In genomic region chr10:60380229-60380628, GRCm38 (mm10) we compare ENCODE assay signal across 15 mouse cellular contexts. TPM values are rescaled to one million over a fixed set of nuclear protein-coding genes. Genes with fewer than 3 reads are reported as not detected.
A peak's percentile ranks its signal among the peaks of the same experiment; 100 is the strongest.
DNase-seq lines count a peak whose midpoint lies in the region; ATAC-seq and TF ChIP-seq lines count a peak whose summit lies in the region.
"Had no signal": no experiment of that assay in that cellular context is flagged by ENCODE, and none has a peak within 500 bp of the region (broad histone marks: within the 10 kb centered on the region; RNA-seq: fewer than 3 reads in every experiment).

No protein-coding gene starts in this region.

- no peaks in the 10 kb centered on the region for H3K36me3 ChIP-seq in heart, embryonic 13.5 days
- no peaks in the 10 kb centered on the region for H3K36me3 ChIP-seq in thymus, adult 2 months (ENCODE audit: control insufficient read depth, insufficient read depth, low read length)
- H3K36me3 ChIP-seq in embryonic facial prominence, embryonic 15.5 days, result no peaks in the 10 kb centered on the region
- H3K36me3 ChIP-seq: limb, embryonic 13.5 days had no signal

- peak overlapping the region; percentile 39 for H3K27ac ChIP-seq in heart, embryonic 13.5 days (replicated peaks)
- H3K27ac ChIP-seq in thymus, adult 2 months (ENCODE audit: control insufficient read depth, insufficient read depth, low read length), result peak overlapping the region; percentile 89
- peak overlapping the region; percentile 6; the same call in 1 of the 2 replicates for H3K27ac ChIP-seq in embryonic facial prominence, embryonic 15.5 days (replicated peaks)
- H3K27ac ChIP-seq: limb, embryonic 13.5 days had no signal

- no peaks in the 10 kb centered on the region for H3K27me3 ChIP-seq in heart, embryonic 13.5 days (replicated peaks)
- H3K27me3 ChIP-seq in thymus, adult 2 months (ENCODE audit: control insufficient read depth, insufficient read depth, low read length), result no peaks in the 10 kb centered on the region
- H3K27me3 ChIP-seq in embryonic facial prominence, embryonic 15.5 days, result no peaks in the 10 kb centered on the region
- H3K27me3 ChIP-seq: limb, embryonic 13.5 days; Patski had no signal

- TF ChIP-seq POLR2A in thymus, adult 2 months (IDR thresholded peaks at IDR 0.05; ENCODE audit: control insufficient read depth, extremely low read depth, insufficient read depth, low read length, poor library complexity), result no peak

- no peak for TF ChIP-seq CTCF in thymus, adult 2 months (IDR thresholded peaks at IDR 0.05; ENCODE audit: borderline replicate concordance, control insufficient read depth, extremely low read depth, insufficient read depth, low read length, poor library complexity)

- DNase-seq in heart, postnatal 25 days (ENCODE audit: low spot score), result no peak
- DNase-seq in thymus, adult 2 months, result no peak
- DNase-seq in thymus, adult 18-20 months, result no peak
- no peak for DNase-seq in right cerebral cortex, postnatal 14 days
- DNase-seq in testis, postnatal 10 days (ENCODE audit: low spot score), result no peak
- DNase-seq: lung, adult 2 months had no signal

- no peak overlapping the region for H3K4me3 ChIP-seq in heart, embryonic 13.5 days
- H3K4me3 ChIP-seq in thymus, adult 2 months (ENCODE audit: control insufficient read depth, insufficient read depth, low read length), result no peak overlapping the region
- no peak overlapping the region for H3K4me3 ChIP-seq in embryonic facial prominence, embryonic 15.5 days (replicated peaks)
- H3K4me3 ChIP-seq: erythroblast, embryonic 14.5 days; limb, embryonic 13.5 days had no signal

- 52% methylated on average over 3 of the region's 3 CpGs for WGBS in heart, embryonic 13.5 days
- 41% methylated on average over 3 of the region's 3 CpGs for WGBS in thymus, adult 2 months
- WGBS in embryonic facial prominence, embryonic 15.5 days, result 58% methylated on average over 3 of the region's 3 CpGs

- intact Hi-C loops in heart, postnatal 25 days (cut with DNase I), result no loop called here

- H3K9me3 ChIP-seq in heart, embryonic 13.5 days, result no peaks in the 10 kb centered on the region
- H3K9me3 ChIP-seq in embryonic facial prominence, embryonic 15.5 days (replicated peaks), result no peaks in the 10 kb centered on the region
- H3K9me3 ChIP-seq: limb, embryonic 13.5 days had no signal

- no peak overlapping the region for H3K4me2 ChIP-seq in heart, embryonic 13.5 days
- no peak overlapping the region for H3K4me2 ChIP-seq in embryonic facial prominence, embryonic 15.5 days (replicated peaks)
- H3K4me2 ChIP-seq: limb, embryonic 13.5 days had no signal

- H3K9ac ChIP-seq in heart, embryonic 13.5 days, result no peak overlapping the region
- H3K9ac ChIP-seq in embryonic facial prominence, embryonic 15.5 days, result no peak overlapping the region
- H3K9ac ChIP-seq: limb, embryonic 13.5 days had no signal

- ATAC-seq in heart, embryonic 13.5 days (ENCODE audit: extremely low read depth, insufficient number of reproducible peaks, low FRiP score, low TSS enrichment), result no peak
- no peak for ATAC-seq in embryonic facial prominence, embryonic 15.5 days (ENCODE audit: insufficient number of reproducible peaks, low FRiP score, low TSS enrichment, low read depth)
- ATAC-seq: Patski had no signal

- H3K4me1 ChIP-seq in heart, embryonic 13.5 days, result peaks cover 12% of the 10 kb centered on the region
- peaks cover 50% of the 10 kb centered on the region for H3K4me1 ChIP-seq in thymus, adult 2 months (replicated peaks; ENCODE audit: control insufficient read depth, insufficient read depth, low read length)
- peaks cover 12% of the 10 kb centered on the region; the same call in 1 of the 2 replicates for H3K4me1 ChIP-seq in embryonic facial prominence, embryonic 15.5 days

RNA-seq across cellular contexts. Expression of gene Gm17455, which starts 19.3 kb away (rescaled TPM):
- 0.62 TPM in 1 of 2 replicates, not detected in the other for polyA plus RNA-seq in heart, embryonic 13.5 days (2015; fragmentation: Nextera tagmentation; extraction: Ambion mirVana)
- not detected for total RNA-seq in heart, postnatal 25 days (2021)
- 1.1 and 2.3 TPM in 2 replicates for polyA plus RNA-seq in thymus, adult 2 months (2012; rRNA removed)
- 1.3 and 2.3 TPM in 2 replicates for polyA plus RNA-seq in embryonic facial prominence, embryonic 15.5 days (2015; fragmentation: Nextera tagmentation; extraction: Ambion mirVana)
- total RNA-seq: adrenal gland, adult 18-20 months; granulocyte monocyte progenitor cell, adult 5-6 weeks; left cerebral cortex, adult 18-20 months had no signal
- polyA plus RNA-seq: erythroblast, embryonic 14.5 days; Patski; testis, adult 2 months had no signal

RNA-seq across cellular contexts. Expression of gene Vsir, which starts 33.6 kb away (rescaled TPM):
- polyA plus RNA-seq in heart, embryonic 13.5 days (2015; fragmentation: Nextera tagmentation; extraction: Ambion mirVana), result 2.4 and 3.2 TPM in 2 replicates
- total RNA-seq in heart, postnatal 25 days (2021), result 10 to 100 TPM; 20.2 to 23.5 TPM
- 162 and 166 TPM in 2 replicates for polyA plus RNA-seq in thymus, adult 2 months (2012; rRNA removed)
- polyA plus RNA-seq in embryonic facial prominence, embryonic 15.5 days (2015; fragmentation: Nextera tagmentation; extraction: Ambion mirVana), result 3.5 and 5.5 TPM in 2 replicates

Comparison
In these comparisons a context has a peak if more than half of its experiments do, and no peak if none do; other contexts are left out.
1. H3K27ac ChIP-seq: peak in every context shown above with its lines; median percentile 89 in thymus, adult 2 months; 39 in heart, embryonic 13.5 days; 6 in embryonic facial prominence, embryonic 15.5 days.
2. RNA of gene Vsir, which starts 33.6 kb away (polyA plus RNA-seq): 162 to 166 TPM in thymus, adult 2 months; 3.5 to 5.5 TPM in embryonic facial prominence, embryonic 15.5 days and 2.4 to 3.2 TPM in heart, embryonic 13.5 days; every median in the first group is over 10 times any median in the second.